In genomic region chr3:153219391-153219790, GRCm38 (mm10) we compare ENCODE assay signal across 21 mouse cellular contexts.
"Had no signal": no experiment of that assay in that cellular context is flagged by ENCODE, and none has a peak within 500 bp of the region (broad histone marks: within the 10 kb centered on the region; RNA-seq: fewer than 3 reads in every experiment).

No protein-coding gene starts in this region.

- H3K9ac ChIP-seq: liver, embryonic 13.5 days; liver, embryonic 15.5 days; liver, postnatal 0 days; lung, embryonic 15.5 days; midbrain, embryonic 12.5 days; midbrain, embryonic 15.5 days; neural tube, embryonic 12.5 days had no signal

- H3K4me1 ChIP-seq: liver, embryonic 13.5 days; liver, embryonic 15.5 days; lung, embryonic 15.5 days; megakaryocyte, embryonic 14.5 days; midbrain, embryonic 12.5 days; midbrain, embryonic 15.5 days; neural tube, embryonic 12.5 days had no signal

- H3K4me2 ChIP-seq: liver, embryonic 13.5 days; liver, embryonic 15.5 days; lung, embryonic 15.5 days; midbrain, embryonic 12.5 days; midbrain, embryonic 15.5 days; neural tube, embryonic 12.5 days had no signal

- H3K36me3 ChIP-seq: liver, embryonic 13.5 days; liver, embryonic 15.5 days; lung, embryonic 15.5 days; midbrain, embryonic 12.5 days; midbrain, embryonic 15.5 days; neural tube, embryonic 12.5 days had no signal

- H3K27ac ChIP-seq: liver, embryonic 13.5 days; liver, embryonic 15.5 days; lung, embryonic 15.5 days; macrophage; midbrain, embryonic 12.5 days; midbrain, embryonic 15.5 days; neural tube, embryonic 12.5 days had no signal

- H3K27me3 ChIP-seq: liver, embryonic 13.5 days; liver, embryonic 15.5 days; lung, embryonic 15.5 days; megakaryocyte, embryonic 14.5 days; midbrain, embryonic 12.5 days; midbrain, embryonic 15.5 days; neural tube, embryonic 12.5 days had no signal

- DNase-seq: liver, embryonic 13.5 days; liver, postnatal 0 days; lung, adult 2 months; lung, postnatal 14 days; lung, postnatal 36 days; retina, postnatal 1 day; right cerebral cortex, adult 18-20 months; right cerebral cortex, postnatal 25 days; right cerebral cortex, postnatal 4 days; spleen, adult 18-20 months; thymus, adult 2 months; thymus, postnatal 25 days; thymus, postnatal 4 days had no signal

- H3K9me3 ChIP-seq: liver, embryonic 15.5 days; lung, embryonic 15.5 days; midbrain, embryonic 12.5 days; midbrain, embryonic 15.5 days had no signal

- H3K4me3 ChIP-seq: liver, embryonic 13.5 days; liver, embryonic 15.5 days; lung, embryonic 15.5 days; megakaryocyte, embryonic 14.5 days; midbrain, embryonic 12.5 days; midbrain, embryonic 15.5 days; neural tube, embryonic 12.5 days had no signal

- ATAC-seq: liver, postnatal 0 days; lung, postnatal 0 days; midbrain, embryonic 15.5 days had no signal
